Mouse (Mus musculus) limb, embryonic 12.5 days (tissue): ENCODE results near the gene Gm26566. TPM values are rescaled to one million over a fixed set of nuclear protein-coding genes. Genes with fewer than 3 reads are reported as not detected.

Source experiments
- ATAC-seq: fragments of 200-750 bp; cut with Nextera tagmentation; 2 replicates; pipeline ENCODE4 v1.8.0; 2017; ENCODE audit warnings: low read depth, moderate TSS enrichment; ENCODE audit not compliant: insufficient number of reproducible peaks, insufficient read depth, low FRiP score, low TSS enrichment
- H3K27ac ChIP-seq: fragments of 300-500 bp; sonication (generic); 2 replicates; pipeline ENCODE4 v1.5.1; 2016; ENCODE audit warnings: mild to moderate bottlenecking, moderate library complexity
- H3K27me3 ChIP-seq: fragments of 300-500 bp; sonication (generic); 2 replicates; pipeline ENCODE4 v1.6.1; 2016; ENCODE audit warnings: mild to moderate bottlenecking, moderate library complexity
- H3K36me3 ChIP-seq: fragments of 300-500 bp; sonication (generic); 2 replicates; pipeline ENCODE4 v1.6.1; 2016; ENCODE audit warnings: mild to moderate bottlenecking, moderate library complexity
- H3K4me1 ChIP-seq: fragments of 300-500 bp; sonication (generic); replicated peaks from 2 replicates; pipeline ENCODE4 v1.6.1; 2016
- H3K4me2 ChIP-seq: fragments of 300-500 bp; sonication (generic); 2 replicates; pipeline ENCODE4 v1.6.1; 2016; ENCODE audit warnings: mild to moderate bottlenecking, moderate library complexity
- H3K4me3 ChIP-seq: fragments of 300-500 bp; sonication (generic); replicated peaks from 2 replicates; pipeline ENCODE4 v1.5.1; 2016; ENCODE audit warnings: mild to moderate bottlenecking
- H3K9ac ChIP-seq: fragments of 300-500 bp; sonication (generic); replicated peaks from 2 replicates; pipeline ENCODE4 v1.6.1; 2016; ENCODE audit warnings: mild to moderate bottlenecking, moderate library complexity
- H3K9me3 ChIP-seq: fragments of 300-500 bp; sonication (generic); 2 replicates; pipeline ENCODE4 v1.6.1; 2016; ENCODE audit warnings: mild to moderate bottlenecking, moderate library complexity
- WGBS: fragments of 180-500 bp; shearing (Covaris S2); methylation state at CpG from one replicate; pipeline ENCODE4 v1.1.7; 2016; 5-methylcytosine and 5-hydroxymethylcytosine counted together
- polyA plus RNA-seq: library from polyadenylated mRNA; unstranded; fragments of >200 nt; fragmentation: Nextera tagmentation; extraction: Ambion mirVana; gene quantifications from 2 replicates; pipeline ENCODE4 v1.2.1, GENCODE M21; 2016

The Gm26566 gene
- 1.4 and 2.8 TPM in 2 replicates for polyA plus RNA-seq

- no peaks in the 10 kb centered on the region for H3K27me3 ChIP-seq
- H3K27ac ChIP-seq: peak within 1 kb of the TSS; percentile 97
- WGBS: under 1% methylated on average over 82 of the region's 82 CpGs
- peak within 1 kb of the TSS; percentile 95 for H3K9ac ChIP-seq
- no peaks in the 10 kb centered on the region for H3K9me3 ChIP-seq
- H3K4me1 ChIP-seq: peaks cover 24% of the 10 kb centered on the region
- peaks cover 23% of the 10 kb centered on the region for H3K36me3 ChIP-seq
- peak within 1 kb of the TSS; percentile 87 for H3K4me3 ChIP-seq
- ATAC-seq: peak; percentile 93
- H3K4me2 ChIP-seq: peak within 1 kb of the TSS; percentile 76
Observed at GRCm38 (mm10) chr4:88721791-88722721, at the start of gene Gm26566, which contains the start of gene Klhl9. Gene Gm26566 (plus strand): TSS chr4:88721805. Gene Klhl9 (minus strand): TSS chr4:88722465.

- Histone ChIP-seq H3K36me3 (no peaks in the 10 kb centered on the region), H3K27me3 (no peaks in the 10 kb centered on the region), H3K4me1 (no peaks in the 10 kb centered on the region), H3K9me3 (no peaks in the 10 kb centered on the region), H3K27ac (no peak within 1 kb of the TSS), H3K9ac (no peak within 1 kb of the TSS), H3K4me3 (no peak within 1 kb of the TSS), H3K4me2 (no peak within 1 kb of the TSS)
- no peak for ATAC-seq
- 77% methylated on average over 1 of the region's 1 CpGs for WGBS
Observed at GRCm38 (mm10) chr4:88676824-88677223, 44.8 kb upstream of the Gm26566 start, which contains the start of gene Ifna16. Gene Ifna16 (minus strand): TSS chr4:88676924.

- no peaks in the 10 kb centered on the region for H3K9me3 ChIP-seq
- H3K27ac ChIP-seq: no peak overlapping the region
- 52% methylated on average over 8 of the region's 8 CpGs for WGBS
- no peak for ATAC-seq
- H3K36me3 ChIP-seq: no peaks in the 10 kb centered on the region
- H3K9ac ChIP-seq: no peak overlapping the region
- no peaks in the 10 kb centered on the region for H3K4me1 ChIP-seq
- H3K4me3 ChIP-seq: no peak overlapping the region
- H3K27me3 ChIP-seq: no peaks in the 10 kb centered on the region
- no peak overlapping the region for H3K4me2 ChIP-seq
Observed at GRCm38 (mm10) chr4:88680362-88680761, 41.2 kb upstream of the Gm26566 start.

- H3K4me3 ChIP-seq: no peak overlapping the region
- H3K4me2 ChIP-seq: no peak overlapping the region
- H3K27me3 ChIP-seq: no peaks in the 10 kb centered on the region
- 82% methylated on average over 3 of the region's 3 CpGs for WGBS
- no peaks in the 10 kb centered on the region for H3K4me1 ChIP-seq
- no peak overlapping the region for H3K9ac ChIP-seq
- no peak for ATAC-seq
- no peaks in the 10 kb centered on the region for H3K36me3 ChIP-seq
- no peaks in the 10 kb centered on the region for H3K9me3 ChIP-seq
- no peak overlapping the region for H3K27ac ChIP-seq
Observed at GRCm38 (mm10) chr4:88681353-88681752, 40.3 kb upstream of the Gm26566 start.

- no peaks in the 10 kb centered on the region for H3K27me3 ChIP-seq
- no peaks in the 10 kb centered on the region for H3K4me1 ChIP-seq
- no peak within 1 kb of the TSS for H3K27ac ChIP-seq
- no peak within 1 kb of the TSS for H3K9ac ChIP-seq
- no peak within 1 kb of the TSS for H3K4me3 ChIP-seq
- no peaks in the 10 kb centered on the region for H3K9me3 ChIP-seq
- 93% methylated on average over 1 of the region's 1 CpGs for WGBS
- no peak within 1 kb of the TSS for H3K4me2 ChIP-seq
- no peaks in the 10 kb centered on the region for H3K36me3 ChIP-seq
- no peak for ATAC-seq
Observed at GRCm38 (mm10) chr4:88683812-88684211, 37.8 kb upstream of the Gm26566 start, which contains the start of gene Ifna2. Gene Ifna2 (minus strand): TSS chr4:88683912.

GRCm38 (mm10) chr4:88691259-88691658, 30.3 kb upstream of the Gm26566 start, which contains the start of gene Ifnab:
Gene Ifnab (minus strand): TSS chr4:88691359.
- Histone ChIP-seq H3K4me1 (no peaks in the 10 kb centered on the region), H3K27ac (no peak within 1 kb of the TSS), H3K9ac (no peak within 1 kb of the TSS), H3K4me2 (no peak within 1 kb of the TSS), H3K4me3 (no peak within 1 kb of the TSS), H3K27me3 (peaks cover 4% of the 10 kb centered on the region; the same call in 1 of the 2 replicates), H3K36me3 (no peaks in the 10 kb centered on the region), H3K9me3 (no peaks in the 10 kb centered on the region)
- no peak for ATAC-seq
- 70% methylated on average over 2 of the region's 2 CpGs for WGBS

- no peaks in the 10 kb centered on the region for H3K4me1 ChIP-seq
- no peaks in the 10 kb centered on the region for H3K36me3 ChIP-seq
- H3K27me3 ChIP-seq: peaks cover 4% of the 10 kb centered on the region
- ATAC-seq: no peak
- no peak overlapping the region for H3K9ac ChIP-seq
- WGBS: 91% methylated on average over 1 of the region's 1 CpGs
- H3K9me3 ChIP-seq: no peaks in the 10 kb centered on the region
- H3K27ac ChIP-seq: no peak overlapping the region
- H3K4me2 ChIP-seq: no peak overlapping the region
- no peak overlapping the region for H3K4me3 ChIP-seq
Observed at GRCm38 (mm10) chr4:88692537-88692936, 29.1 kb upstream of the Gm26566 start.

- peaks cover 4% of the 10 kb centered on the region for H3K27me3 ChIP-seq
- no peak overlapping the region for H3K27ac ChIP-seq
- no peaks in the 10 kb centered on the region for H3K36me3 ChIP-seq
- no peak overlapping the region for H3K4me2 ChIP-seq
- no peaks in the 10 kb centered on the region for H3K4me1 ChIP-seq
- no peak overlapping the region for H3K4me3 ChIP-seq
- 88% methylated on average over 2 of the region's 2 CpGs for WGBS
- H3K9me3 ChIP-seq: no peaks in the 10 kb centered on the region
- ATAC-seq: no peak
- no peak overlapping the region for H3K9ac ChIP-seq
Observed at GRCm38 (mm10) chr4:88693392-88693791, 28.2 kb upstream of the Gm26566 start.

GRCm38 (mm10) chr4:88696237-88696884, 25.2 kb upstream of the Gm26566 start:
- Histone ChIP-seq H3K4me2 (no peak overlapping the region), H3K27ac (no peak overlapping the region), H3K4me3 (no peak overlapping the region), H3K9me3 (no peaks in the 10 kb centered on the region), H3K27me3 (peaks cover 4% of the 10 kb centered on the region), H3K4me1 (no peaks in the 10 kb centered on the region), H3K36me3 (no peaks in the 10 kb centered on the region), H3K9ac (no peak overlapping the region)
- peak; percentile 66; the same call in 1 of the 2 replicates for ATAC-seq
- WGBS: 25% methylated on average over 3 of the region's 3 CpGs

- no peak overlapping the region for H3K4me2 ChIP-seq
- H3K27me3 ChIP-seq: peaks cover 4% of the 10 kb centered on the region
- H3K9me3 ChIP-seq: no peaks in the 10 kb centered on the region
- no peak for ATAC-seq
- H3K9ac ChIP-seq: no peak overlapping the region
- no peaks in the 10 kb centered on the region for H3K4me1 ChIP-seq
- 51% methylated on average over 6 of the region's 6 CpGs for WGBS
- no peak overlapping the region for H3K4me3 ChIP-seq
- no peak overlapping the region for H3K27ac ChIP-seq
- H3K36me3 ChIP-seq: no peaks in the 10 kb centered on the region
Observed at GRCm38 (mm10) chr4:88697108-88697507, 24.5 kb upstream of the Gm26566 start.

GRCm38 (mm10) chr4:88697753-88698152, 23.9 kb upstream of the Gm26566 start:
- 83% methylated on average over 4 of the region's 4 CpGs for WGBS
- no peak overlapping the region for H3K9ac ChIP-seq
- ATAC-seq: no peak

More at GRCm38 (mm10) chr4:88697753-88698152, 23.9 kb upstream of the Gm26566 start:
- Histone ChIP-seq H3K36me3 (no peaks in the 10 kb centered on the region), H3K4me3 (no peak overlapping the region), H3K9me3 (no peaks in the 10 kb centered on the region), H3K4me1 (no peaks in the 10 kb centered on the region), H3K27me3 (no peaks in the 10 kb centered on the region; the same call in 1 of the 2 replicates), H3K4me2 (no peak overlapping the region), H3K27ac (no peak overlapping the region)
